Mouse (Mus musculus): ENCODE data around the gene Draxin.

- TF ChIP-seq POLR2A (IDR thresholded peaks at IDR 0.05; ENCODE audit: borderline replicate concordance, control insufficient read depth, low read depth, low read length) (no peak), CTCF (IDR thresholded peaks at IDR 0.05; ENCODE audit: control insufficient read depth, insufficient read depth, low read length) (no peak)
Measured at GRCm38 (mm10) chr4:148121362-148121761, 9.1 kb downstream of the Draxin start.
